Mouse (Mus musculus): ENCODE measurements at regions not wholly inside any gene's neighbourhood (a gene's known extent, or its start where the extent isn't known, plus 50 kb on each side); places are given as distances from the start of the nearest gene placed in this dataset.
"Not testable (repeated sequence)": the region's sequence is repeated elsewhere in the genome, so short reads cannot be mapped to it uniquely, and the experiment has no call there.

- intact Hi-C loops (cut with DNase I) = no loop called here
- no peak for DNase-seq
Observed at GRCm38 (mm10) chr15:26953818-26954385, 58.5 kb upstream of the Fbxl7 start.

GRCm38 (mm10) chr15:26958980-26959379, 63.6 kb upstream of the Fbxl7 start:
- intact Hi-C loops (cut with DNase I) = no loop called here
- no peak for DNase-seq

- intact Hi-C loops (cut with DNase I) = no loop called here
- DNase-seq = no peak
Observed at GRCm38 (mm10) chr15:26968392-26969025, 73.1 kb upstream of the Fbxl7 start.

GRCm38 (mm10) chr15:26970770-26971169, 75.4 kb upstream of the Fbxl7 start:
- no peak for DNase-seq
- intact Hi-C loops (cut with DNase I) = no loop called here

GRCm38 (mm10) chr15:26993054-26993453, 97.7 kb upstream of the Fbxl7 start:
- intact Hi-C loops (cut with DNase I) = no loop called here
- DNase-seq = no peak

GRCm38 (mm10) chr15:27009069-27009468, 113.7 kb upstream of the Fbxl7 start:
- intact Hi-C loops (cut with DNase I) = no loop called here
- peak; percentile 3 to 13 for DNase-seq

GRCm38 (mm10) chr15:27013906-27014658, 118.7 kb upstream of the Fbxl7 start:
- intact Hi-C loops (cut with DNase I) = no loop called here
- DNase-seq = no peak

- no peak for DNase-seq
- intact Hi-C loops (cut with DNase I) = no loop called here
Observed at GRCm38 (mm10) chr15:27014659-27014974, 119.2 kb upstream of the Fbxl7 start.

- no peak for DNase-seq
- intact Hi-C loops (cut with DNase I) = no loop called here
Observed at GRCm38 (mm10) chr15:27020471-27020870, 125.1 kb upstream of the Fbxl7 start.

- no peak for DNase-seq
- intact Hi-C loops (cut with DNase I) = no loop called here
Observed at GRCm38 (mm10) chr15:27033261-27033660, 137.9 kb upstream of the Fbxl7 start.

GRCm38 (mm10) chr15:27043788-27044187, 148.4 kb upstream of the Fbxl7 start:
- intact Hi-C loops (cut with DNase I) = no loop called here
- DNase-seq = no peak

GRCm38 (mm10) chr15:27050673-27051072, 155.3 kb upstream of the Fbxl7 start:
- DNase-seq = no peak
- intact Hi-C loops (cut with DNase I) = no loop called here

- no peak for DNase-seq
- intact Hi-C loops (cut with DNase I) = no loop called here
Observed at GRCm38 (mm10) chr15:27063456-27063855, 168.1 kb upstream of the Fbxl7 start.

GRCm38 (mm10) chr15:27063971-27064370, 168.6 kb upstream of the Fbxl7 start:
- intact Hi-C loops (cut with DNase I) = no loop called here
- no peak for DNase-seq

GRCm38 (mm10) chr15:27067691-27068090, 172.3 kb upstream of the Fbxl7 start:
- DNase-seq = no peak
- intact Hi-C loops (cut with DNase I) = no loop called here

- intact Hi-C loops (cut with DNase I) = no loop called here
- DNase-seq = no peak
Observed at GRCm38 (mm10) chr15:27077926-27078325, 182.5 kb upstream of the Fbxl7 start.

- DNase-seq = no peak
- intact Hi-C loops (cut with DNase I) = no loop called here
Observed at GRCm38 (mm10) chr15:27082826-27083225, 187.4 kb upstream of the Fbxl7 start.

GRCm38 (mm10) chr15:27083596-27083995, 188.2 kb upstream of the Fbxl7 start:
- DNase-seq = no peak
- intact Hi-C loops (cut with DNase I) = no loop called here

GRCm38 (mm10) chr15:27089155-27089554, 193.8 kb upstream of the Fbxl7 start:
- DNase-seq = no peak
- intact Hi-C loops (cut with DNase I) = no loop called here

- no peak for DNase-seq
- intact Hi-C loops (cut with DNase I) = no loop called here
Observed at GRCm38 (mm10) chr15:27094102-27094501, 198.7 kb upstream of the Fbxl7 start.

- DNase-seq = no peak
- intact Hi-C loops (cut with DNase I) = no loop called here
Observed at GRCm38 (mm10) chr15:27095231-27095630, 199.9 kb upstream of the Fbxl7 start.

- intact Hi-C loops (cut with DNase I); DNase-seq: not testable (repeated sequence)
Observed at GRCm38 (mm10) chr15:27101610-27102009, 206.2 kb upstream of the Fbxl7 start.
